Mouse (Mus musculus) E14TG2a.4 (cell line): ENCODE measurements around the gene Amotl2.

Source experiments
- CTCF ChIP-seq: conservative IDR thresholded peaks from 2 replicates; pipeline ENCODE4 v1.5.1; 2014; ENCODE audit warnings: low read length
- NANOG ChIP-seq: IDR thresholded peaks from 2 replicates; pipeline ENCODE4 v1.6.1; 2014; ENCODE audit warnings: borderline replicate concordance, low read length, mixed read lengths
- POU5F1 ChIP-seq: IDR thresholded peaks from 2 replicates; pipeline ENCODE4 v1.6.1; 2014; ENCODE audit warnings: low read length, borderline replicate concordance

DNA sequence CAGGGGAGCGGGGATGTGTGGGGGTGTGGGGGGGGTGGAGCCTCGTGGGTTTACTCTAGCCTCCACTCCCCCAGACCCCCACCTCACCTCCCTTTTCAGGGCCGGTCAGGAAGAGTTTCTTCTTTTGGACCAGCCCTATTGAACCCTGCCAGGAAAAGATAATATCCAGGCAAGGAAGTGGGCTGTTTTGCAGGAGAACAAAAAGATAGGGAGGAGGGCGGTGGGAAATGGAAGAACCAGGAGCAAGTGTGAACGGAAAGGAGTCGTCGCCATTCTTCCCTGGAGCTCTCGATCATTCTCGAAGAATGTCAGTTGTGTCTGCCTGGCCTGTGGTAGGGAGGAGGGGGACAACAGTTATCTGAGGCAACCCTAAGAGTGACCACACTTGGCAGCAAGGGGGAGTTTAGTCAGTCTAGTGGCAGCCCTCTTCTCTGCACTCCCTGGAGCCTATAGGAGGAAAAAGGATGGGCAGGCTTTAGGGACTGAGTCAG lies 5.6 kb downstream of the Amotl2 start:
- TF ChIP-seq CTCF, result no peak
- TF ChIP-seq NANOG, result no peak
- TF ChIP-seq POU5F1, result no peak
